In genomic region chr2:137594509-137594908, GRCm38 (mm10) we compare ENCODE assay signal across 34 mouse cellular contexts.
DNase-seq lines count a peak whose midpoint lies in the region; ATAC-seq and TF ChIP-seq lines count a peak whose summit lies in the region.
"Had no signal": no experiment of that assay in that cellular context is flagged by ENCODE, and none has a peak within 500 bp of the region (broad histone marks: within the 10 kb centered on the region; RNA-seq: fewer than 3 reads in every experiment).

No protein-coding gene starts in this region.

- H3K4me1 ChIP-seq in forebrain, postnatal 0 days (ENCODE audit: insufficient read depth), result no peaks in the 10 kb centered on the region
- H3K4me1 ChIP-seq: forebrain, embryonic 10.5 days; forebrain, embryonic 15.5 days; heart, embryonic 15.5 days; hindbrain, embryonic 10.5 days; limb, embryonic 10.5 days; liver, embryonic 13.5 days; megakaryocyte, embryonic 14.5 days; midbrain, embryonic 12.5 days; neural tube, embryonic 13.5 days; stomach, embryonic 15.5 days had no signal

- WGBS in forebrain, postnatal 0 days, result 84% methylated on average over 4 of the region's 4 CpGs

- DNase-seq in gastrocnemius, adult 18-20 months (ENCODE audit: low spot score), result peak; percentile 37
- no peak for DNase-seq in gastrocnemius, postnatal 4 days (ENCODE audit: low spot score in 2 of 2)
- DNase-seq in heart, postnatal 10 days, result peak; percentile 36 to 52
- no peak for DNase-seq in heart, postnatal 4 days
- peak; percentile 73 for DNase-seq in NIH3T3 (ENCODE audit: low read depth)
- DNase-seq in heart, postnatal 25 days (ENCODE audit: low spot score), result peak; percentile 21
- no peak for DNase-seq in forebrain, postnatal 0 days
- no peak for DNase-seq in urinary bladder, adult 18-20 months (ENCODE audit: low spot score in 2 of 2)
- DNase-seq: adrenal gland, adult 2 months; cerebellum, adult 8-10 months; cerebellum, postnatal 36 days; kidney, adult 2 months; kidney, postnatal 4 days; layer of hippocampus, postnatal 36 days; liver, embryonic 13.5 days; lung, adult 18-20 months; lung, postnatal 4 days; retina, postnatal 1 day; right cerebral cortex, postnatal 14 days; thymus, postnatal 14 days had no signal

- no peak overlapping the region for H3K4me3 ChIP-seq in forebrain, postnatal 0 days (ENCODE audit: low read depth, low read length)
- H3K4me3 ChIP-seq: forebrain, embryonic 10.5 days; forebrain, embryonic 15.5 days; heart, embryonic 15.5 days; hindbrain, embryonic 10.5 days; limb, embryonic 10.5 days; limb, embryonic 15.5 days; liver, embryonic 13.5 days; megakaryocyte, embryonic 14.5 days; midbrain, embryonic 12.5 days; neural tube, embryonic 13.5 days; stomach, embryonic 15.5 days had no signal

- no peaks in the 10 kb centered on the region for H3K9me3 ChIP-seq in forebrain, postnatal 0 days (ENCODE audit: low read length)
- H3K9me3 ChIP-seq: forebrain, embryonic 10.5 days; forebrain, embryonic 15.5 days; heart, embryonic 15.5 days; hindbrain, embryonic 10.5 days; limb, embryonic 10.5 days; limb, embryonic 15.5 days; liver, embryonic 13.5 days; midbrain, embryonic 12.5 days; neural tube, embryonic 13.5 days; stomach, embryonic 15.5 days had no signal

- TF ChIP-seq CTCF in forebrain, postnatal 0 days (IDR thresholded peaks at IDR 0.05; ENCODE audit: low read depth), result no peak

- ATAC-seq in forebrain, postnatal 0 days, result no peak
- ATAC-seq: activated CD4-positive, CD25-positive, alpha-beta regulatory T cell, adult 4 months; CD4-positive, CD25-positive, alpha-beta regulatory T cell, adult 4 months; forebrain, embryonic 15.5 days; hindbrain, embryonic 16.5 days; lung, postnatal 0 days had no signal

- H3K36me3 ChIP-seq in forebrain, postnatal 0 days (ENCODE audit: insufficient read depth), result no peaks in the 10 kb centered on the region
- H3K36me3 ChIP-seq: forebrain, embryonic 10.5 days; forebrain, embryonic 15.5 days; heart, embryonic 15.5 days; hindbrain, embryonic 10.5 days; limb, embryonic 10.5 days; limb, embryonic 15.5 days; liver, embryonic 13.5 days; midbrain, embryonic 12.5 days; neural tube, embryonic 13.5 days; stomach, embryonic 15.5 days had no signal

- no peak overlapping the region for H3K4me2 ChIP-seq in forebrain, postnatal 0 days (ENCODE audit: low read depth)
- H3K4me2 ChIP-seq: forebrain, embryonic 15.5 days; heart, embryonic 15.5 days; limb, embryonic 15.5 days; liver, embryonic 13.5 days; midbrain, embryonic 12.5 days; neural tube, embryonic 13.5 days; stomach, embryonic 15.5 days had no signal

- intact Hi-C loops in heart, postnatal 10 days (cut with DNase I), result no loop called here
- intact Hi-C loops in heart, postnatal 25 days (cut with DNase I), result no loop called here

- no peaks in the 10 kb centered on the region for H3K27me3 ChIP-seq in forebrain, postnatal 0 days (ENCODE audit: insufficient read depth, low read length)
- H3K27me3 ChIP-seq: forebrain, embryonic 15.5 days; heart, embryonic 15.5 days; limb, embryonic 15.5 days; liver, embryonic 13.5 days; megakaryocyte, embryonic 14.5 days; midbrain, embryonic 12.5 days; neural tube, embryonic 13.5 days; stomach, embryonic 15.5 days had no signal

- no peak overlapping the region for H3K27ac ChIP-seq in forebrain, postnatal 0 days (ENCODE audit: low read depth, low read length)
- H3K27ac ChIP-seq: forebrain, embryonic 10.5 days; forebrain, embryonic 15.5 days; heart, embryonic 15.5 days; hindbrain, embryonic 10.5 days; limb, embryonic 10.5 days; limb, embryonic 15.5 days; liver, embryonic 13.5 days; midbrain, embryonic 12.5 days; neural tube, embryonic 13.5 days; stomach, embryonic 15.5 days had no signal

- no peak overlapping the region for H3K9ac ChIP-seq in forebrain, postnatal 0 days
- H3K9ac ChIP-seq: forebrain, embryonic 15.5 days; heart, embryonic 15.5 days; limb, embryonic 15.5 days; liver, embryonic 13.5 days; midbrain, embryonic 12.5 days; neural tube, embryonic 13.5 days; stomach, embryonic 15.5 days had no signal

Comparison
In these comparisons a context has a peak if more than half of its experiments do, and no peak if none do; other contexts are left out.
1. DNase-seq: peak in gastrocnemius, adult 18-20 months (single experiment), heart, postnatal 10 days (2 of 2), NIH3T3 (single experiment) and heart, postnatal 25 days (single experiment); none in gastrocnemius, postnatal 4 days (0 of 2), heart, postnatal 4 days (single experiment), forebrain, postnatal 0 days (single experiment) and urinary bladder, adult 18-20 months (0 of 2).